In the genomic region with DNA sequence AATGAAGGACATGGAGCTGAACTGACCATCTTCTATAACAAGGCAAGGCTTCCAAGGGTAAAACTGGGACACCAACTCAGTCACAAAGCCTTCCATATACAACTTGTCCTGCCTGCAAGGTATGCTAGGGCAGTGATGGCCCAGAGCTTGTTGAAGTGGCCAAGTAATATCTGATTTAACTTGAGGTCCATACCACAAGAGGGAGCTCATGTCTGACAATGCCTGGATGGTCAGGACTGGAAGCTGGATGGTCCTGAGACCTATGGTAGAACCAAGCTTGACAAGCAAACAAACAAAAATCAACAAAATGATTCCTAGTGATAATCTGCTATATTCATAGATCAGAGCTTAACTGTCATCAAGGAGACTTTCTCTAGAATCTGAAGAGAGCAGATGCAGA, we compare ENCODE assay signal across 30 mouse cellular contexts.
DNase-seq lines count a peak whose midpoint lies in the region; ATAC-seq and TF ChIP-seq lines count a peak whose summit lies in the region.
"Had no signal": no experiment of that assay in that cellular context is flagged by ENCODE, and none has a peak within 500 bp of the region (broad histone marks: within the 10 kb centered on the region; RNA-seq: fewer than 3 reads in every experiment).

No protein-coding gene starts in this region.

- TF ChIP-seq CTCF in gastrocnemius, adult 2 months (IDR thresholded peaks at IDR 0.05) = peak; percentile 34
- TF ChIP-seq CTCF in kidney, postnatal 0 days (IDR thresholded peaks at IDR 0.05; ENCODE audit: low read depth) = peak; percentile 41; the same call in 1 of the 2 replicates
- no peak; the same call in 1 of the 2 replicates for TF ChIP-seq CTCF in kidney, adult 2 months (conservative IDR thresholded peaks at IDR 0.05; ENCODE audit: insufficient read depth, insufficient read length, low read depth, low read length)

- intact Hi-C loops in gastrocnemius, adult 2 months (cut with DNase I) = loop anchor here (2.0 kb wide), 1 partner anchor 190 kb away; no protein-coding TSS in a partner anchor
- intact Hi-C loops in gastrocnemius, postnatal 14 days (cut with DNase I; ENCODE audit: low total_unique reads) = no loop called here
- intact Hi-C loops in gastrocnemius, postnatal 36 days (cut with DNase I) = loop anchor here (10.0 kb wide), 1 partner anchor 190 kb away; no protein-coding TSS in a partner anchor

- no peaks in the 10 kb centered on the region for H3K9me3 ChIP-seq in kidney, postnatal 0 days (replicated peaks; ENCODE audit: low read length)
- no peaks in the 10 kb centered on the region for H3K9me3 ChIP-seq in midbrain, embryonic 16.5 days (replicated peaks; ENCODE audit: control insufficient read depth, low read length, poor library complexity, severe bottlenecking)
- H3K9me3 ChIP-seq: embryonic facial prominence, embryonic 12.5 days; forebrain, embryonic 15.5 days; heart, embryonic 10.5 days; heart, embryonic 15.5 days; limb, embryonic 10.5 days; limb, embryonic 15.5 days; liver, embryonic 13.5 days; midbrain, embryonic 10.5 days; neural tube, embryonic 12.5 days had no signal

- no peak overlapping the region for H3K4me3 ChIP-seq in gastrocnemius, adult 2 months
- no peak overlapping the region for H3K4me3 ChIP-seq in kidney, postnatal 0 days (replicated peaks; ENCODE audit: low read depth, low read length)
- no peak overlapping the region for H3K4me3 ChIP-seq in kidney, adult 2 months (ENCODE audit: insufficient read depth, low read depth, low read length)
- H3K4me3 ChIP-seq in midbrain, embryonic 16.5 days (ENCODE audit: low read depth, low read length) = no peak overlapping the region
- H3K4me3 ChIP-seq: embryonic facial prominence, embryonic 12.5 days; forebrain, embryonic 15.5 days; heart, embryonic 10.5 days; heart, embryonic 15.5 days; limb, embryonic 10.5 days; limb, embryonic 15.5 days; liver, embryonic 13.5 days; midbrain, embryonic 10.5 days; myocyte; neural tube, embryonic 12.5 days had no signal

- H3K4me2 ChIP-seq in kidney, postnatal 0 days (ENCODE audit: low read length) = no peak overlapping the region
- no peak overlapping the region for H3K4me2 ChIP-seq in midbrain, embryonic 16.5 days (ENCODE audit: low read length)
- H3K4me2 ChIP-seq: embryonic facial prominence, embryonic 12.5 days; forebrain, embryonic 15.5 days; heart, embryonic 15.5 days; hindbrain, embryonic 14.5 days; limb, embryonic 15.5 days; liver, embryonic 13.5 days; neural tube, embryonic 12.5 days had no signal

- H3K27ac ChIP-seq in gastrocnemius, adult 2 months = no peak overlapping the region
- H3K27ac ChIP-seq in kidney, postnatal 0 days = no peak overlapping the region
- no peak overlapping the region for H3K27ac ChIP-seq in kidney, adult 2 months (ENCODE audit: insufficient read depth, low read depth, low read length)
- H3K27ac ChIP-seq in midbrain, embryonic 16.5 days (ENCODE audit: low read length) = no peak overlapping the region
- H3K27ac ChIP-seq: embryonic facial prominence, embryonic 12.5 days; forebrain, embryonic 15.5 days; heart, embryonic 10.5 days; heart, embryonic 15.5 days; hindbrain, embryonic 14.5 days; limb, embryonic 10.5 days; limb, embryonic 15.5 days; liver, embryonic 13.5 days; midbrain, embryonic 10.5 days; neural tube, embryonic 12.5 days had no signal

- no peaks in the 10 kb centered on the region for H3K4me1 ChIP-seq in kidney, postnatal 0 days (replicated peaks; ENCODE audit: insufficient read depth, low read length)
- no peaks in the 10 kb centered on the region for H3K4me1 ChIP-seq in kidney, adult 2 months (ENCODE audit: control insufficient read depth, insufficient read depth, low read length)
- no peaks in the 10 kb centered on the region for H3K4me1 ChIP-seq in midbrain, embryonic 16.5 days (ENCODE audit: control insufficient read depth, insufficient read depth, low read length)
- H3K4me1 ChIP-seq: embryonic facial prominence, embryonic 12.5 days; forebrain, embryonic 15.5 days; heart, embryonic 10.5 days; limb, embryonic 10.5 days; limb, embryonic 15.5 days; liver, embryonic 13.5 days; midbrain, embryonic 10.5 days; neural tube, embryonic 12.5 days had no signal

- no peak for TF ChIP-seq POLR2A in kidney, adult 2 months (IDR thresholded peaks at IDR 0.05; ENCODE audit: low read depth, low read length)

- no peak overlapping the region for H3K9ac ChIP-seq in kidney, postnatal 0 days (ENCODE audit: low read depth, low read length)
- no peak overlapping the region for H3K9ac ChIP-seq in midbrain, embryonic 16.5 days (ENCODE audit: low read depth, low read length)
- H3K9ac ChIP-seq: embryonic facial prominence, embryonic 12.5 days; forebrain, embryonic 15.5 days; heart, embryonic 15.5 days; hindbrain, embryonic 14.5 days; limb, embryonic 15.5 days; liver, embryonic 13.5 days; neural tube, embryonic 12.5 days had no signal

- no peaks in the 10 kb centered on the region for H3K36me3 ChIP-seq in kidney, postnatal 0 days (ENCODE audit: insufficient read depth, low read length)
- H3K36me3 ChIP-seq in kidney, adult 2 months (ENCODE audit: control insufficient read depth, insufficient read depth, low read length) = no peaks in the 10 kb centered on the region
- no peaks in the 10 kb centered on the region for H3K36me3 ChIP-seq in midbrain, embryonic 16.5 days (ENCODE audit: control insufficient read depth, insufficient read depth, low read length)
- H3K36me3 ChIP-seq: embryonic facial prominence, embryonic 12.5 days; forebrain, embryonic 15.5 days; heart, embryonic 10.5 days; heart, embryonic 15.5 days; limb, embryonic 10.5 days; limb, embryonic 15.5 days; liver, embryonic 13.5 days; midbrain, embryonic 10.5 days; neural tube, embryonic 12.5 days had no signal

- DNase-seq in gastrocnemius, adult 2 months = no peak
- DNase-seq in gastrocnemius, postnatal 14 days = no peak
- DNase-seq in kidney, postnatal 0 days (ENCODE audit: low spot score) = no peak
- DNase-seq in kidney, adult 2 months = no peak
- peak; percentile 19 for DNase-seq in ES-CJ7 (ENCODE audit: low read depth, low spot score)
- DNase-seq in brain, adult 2 months (ENCODE audit: low read depth, low spot score) = peak; percentile 22
- no peak for DNase-seq in gastrocnemius, postnatal 36 days
- DNase-seq: adrenal gland, postnatal 10 days; cerebellum, adult 11 months; cerebellum, adult 9-10 months; cerebellum, postnatal 36 days; embryo, embryonic 11 days; kidney, adult 8-10 months; kidney, postnatal 25 days; liver, embryonic 13.5 days; lung, adult 18-20 months; lung, postnatal 10 days; right cerebral cortex, postnatal 4 days; thymus, postnatal 4 days had no signal

- H3K27me3 ChIP-seq in kidney, postnatal 0 days (ENCODE audit: insufficient read depth, low read length) = no peaks in the 10 kb centered on the region
- H3K27me3 ChIP-seq in kidney, adult 2 months (replicated peaks; ENCODE audit: control insufficient read depth, insufficient read depth, low read length) = no peaks in the 10 kb centered on the region
- no peaks in the 10 kb centered on the region for H3K27me3 ChIP-seq in midbrain, embryonic 16.5 days (ENCODE audit: control insufficient read depth, insufficient read depth, low read depth, low read length)
- H3K27me3 ChIP-seq: embryonic facial prominence, embryonic 12.5 days; forebrain, embryonic 15.5 days; heart, embryonic 15.5 days; limb, embryonic 15.5 days; liver, embryonic 13.5 days; neural tube, embryonic 12.5 days had no signal

- no peak for ATAC-seq in kidney, postnatal 0 days (replicated peaks; ENCODE audit: low FRiP score, low read depth)
- no peak for ATAC-seq in midbrain, embryonic 16.5 days
- ATAC-seq: forebrain, embryonic 15.5 days had no signal

Comparison
In these comparisons a context has a peak if more than half of its experiments do, and no peak if none do; other contexts are left out.
1. DNase-seq: peak in ES-CJ7 (single experiment) and brain, adult 2 months (single experiment); none in gastrocnemius, adult 2 months (single experiment), gastrocnemius, postnatal 14 days (single experiment), kidney, postnatal 0 days (single experiment), kidney, adult 2 months (single experiment) and gastrocnemius, postnatal 36 days (0 of 2).